Mouse (Mus musculus): ENCODE data around the gene L1td1. TPM values are rescaled to one million over a fixed set of nuclear protein-coding genes. Genes with fewer than 3 reads are reported as not detected.

The L1td1 gene
- polyA plus RNA-seq (2012), result not detected in 2 replicates

DNA sequence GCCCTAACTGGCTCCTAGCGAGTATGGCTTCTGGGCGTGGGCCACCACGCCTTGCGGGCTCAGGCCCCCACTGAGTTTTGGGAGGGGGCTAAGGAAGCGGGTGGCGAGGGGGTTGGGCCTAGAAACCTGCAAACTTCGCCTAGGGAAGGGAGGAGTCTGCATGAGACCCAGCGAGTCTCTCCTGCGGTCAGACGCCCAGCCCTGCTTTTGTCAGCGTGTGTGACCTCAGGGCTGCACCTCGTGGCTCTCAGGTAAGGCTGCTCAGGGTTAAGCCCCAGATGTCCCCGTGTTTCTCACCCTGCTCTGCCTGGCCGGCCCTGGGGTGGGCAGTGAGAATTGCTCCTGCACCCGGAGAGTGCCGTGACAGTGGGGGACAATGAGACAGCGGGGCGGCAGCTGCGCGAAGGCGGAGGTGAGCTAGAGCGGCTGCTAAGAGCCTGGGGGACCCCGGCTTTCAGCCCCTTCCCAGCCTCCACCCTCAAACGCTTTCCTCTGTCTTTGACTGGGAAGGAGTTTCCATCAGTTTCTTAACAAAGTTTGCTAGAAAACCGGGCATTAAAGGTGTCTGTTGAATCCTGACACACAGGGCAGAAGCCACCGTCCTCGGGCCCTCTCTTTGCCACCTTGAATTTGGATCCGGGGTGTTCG, at the start of gene L1td1:
TSS of gene L1td1 (plus strand) at position 145 of the 648 bp plus-strand sequence.
- no peak for TF ChIP-seq GATA1 (IDR thresholded peaks at IDR 0.05; ENCODE audit: low read length)

DNA sequence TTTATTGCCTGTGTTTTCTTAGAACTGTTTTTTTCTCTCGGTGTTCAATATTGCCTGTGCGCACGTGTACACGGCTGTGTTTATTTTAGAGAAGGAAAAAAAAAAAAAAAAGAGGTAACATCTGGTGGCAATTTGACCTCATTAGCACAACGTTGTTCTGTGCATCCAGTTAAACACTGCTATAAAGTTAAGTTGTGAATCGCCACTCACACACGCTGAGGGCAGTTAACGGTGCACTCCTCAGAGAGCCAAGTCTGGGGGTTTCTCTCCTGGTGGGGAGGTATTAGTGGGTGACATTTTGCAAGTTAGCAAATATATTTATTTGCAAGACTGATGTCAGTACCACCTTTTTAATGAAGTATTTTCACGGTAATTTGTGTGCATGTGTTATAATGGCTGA, 49.0 kb upstream of the L1td1 start:
- no peak for TF ChIP-seq GATA1 (IDR thresholded peaks at IDR 0.05; ENCODE audit: low read length)

DNA sequence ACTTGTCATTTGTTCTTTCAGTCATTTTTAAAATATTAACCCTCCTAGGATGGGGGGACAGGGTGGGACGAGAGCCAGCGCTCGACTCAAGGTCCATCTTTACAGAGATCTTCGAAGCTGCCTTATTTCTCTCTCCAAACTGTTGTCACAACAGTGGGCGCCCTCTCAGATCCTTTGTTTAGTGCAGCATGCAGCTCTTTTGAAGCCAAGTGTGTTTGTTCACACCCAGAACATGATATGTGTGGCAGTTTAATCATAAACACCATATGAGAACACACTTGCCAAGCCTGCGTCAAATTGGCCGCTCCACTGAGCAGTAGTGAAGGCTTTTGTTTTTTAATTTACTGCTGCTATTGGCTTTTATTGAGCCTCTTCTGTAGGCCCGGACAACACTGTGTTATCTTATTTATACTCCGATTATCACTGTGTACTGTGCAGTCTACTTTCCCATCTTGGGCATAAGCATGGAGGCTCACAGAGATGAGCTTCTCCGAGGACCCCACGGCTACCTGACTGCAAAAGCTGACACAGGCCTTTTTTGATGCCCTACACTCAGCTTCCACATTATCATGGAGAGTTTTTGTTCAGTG, 39.8 kb upstream of the L1td1 start:
- TF ChIP-seq GATA1 (IDR thresholded peaks at IDR 0.05; ENCODE audit: low read length), result no peak

DNA sequence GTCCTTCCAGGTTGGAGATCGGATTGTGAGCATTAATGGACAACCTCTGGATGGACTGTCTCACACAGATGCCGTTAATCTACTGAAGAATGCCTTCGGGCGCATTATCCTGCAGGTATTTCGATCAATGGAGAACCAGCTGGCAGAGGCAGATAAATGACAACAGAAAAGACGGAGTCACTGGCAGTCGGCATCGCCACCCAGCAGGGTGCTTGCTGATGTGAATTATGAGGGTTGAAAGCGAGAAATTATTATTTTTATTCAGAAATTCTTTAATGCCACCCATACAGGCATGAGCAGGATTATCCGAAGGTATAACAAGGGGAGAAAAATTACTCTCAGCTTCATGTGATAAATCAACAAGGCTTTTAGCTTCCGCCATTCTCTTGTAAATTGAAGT, 38.4 kb upstream of the L1td1 start:
- TF ChIP-seq GATA1 (IDR thresholded peaks at IDR 0.05; ENCODE audit: low read length), result no peak

DNA sequence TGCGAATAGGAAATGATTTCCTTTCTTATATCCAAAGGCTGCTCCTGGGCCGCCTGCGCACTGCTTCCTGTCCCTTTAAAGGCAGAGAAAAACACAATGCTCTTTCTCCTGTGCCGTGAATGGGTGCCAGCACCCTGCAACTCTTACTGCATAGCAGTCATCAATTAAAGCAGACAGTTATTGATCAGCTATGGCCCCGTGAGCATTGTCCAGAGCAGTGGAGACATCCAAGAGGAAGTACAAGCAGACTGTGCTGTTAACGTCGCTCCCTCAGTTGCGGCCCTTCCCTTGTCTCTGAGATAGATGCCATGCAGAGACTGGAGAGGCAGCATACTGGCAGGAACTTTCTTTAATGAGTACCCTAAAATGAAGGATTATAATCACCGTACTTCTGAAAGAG, 38.0 kb upstream of the L1td1 start:
- no peak for TF ChIP-seq GATA1 (IDR thresholded peaks at IDR 0.05; ENCODE audit: low read length)

DNA sequence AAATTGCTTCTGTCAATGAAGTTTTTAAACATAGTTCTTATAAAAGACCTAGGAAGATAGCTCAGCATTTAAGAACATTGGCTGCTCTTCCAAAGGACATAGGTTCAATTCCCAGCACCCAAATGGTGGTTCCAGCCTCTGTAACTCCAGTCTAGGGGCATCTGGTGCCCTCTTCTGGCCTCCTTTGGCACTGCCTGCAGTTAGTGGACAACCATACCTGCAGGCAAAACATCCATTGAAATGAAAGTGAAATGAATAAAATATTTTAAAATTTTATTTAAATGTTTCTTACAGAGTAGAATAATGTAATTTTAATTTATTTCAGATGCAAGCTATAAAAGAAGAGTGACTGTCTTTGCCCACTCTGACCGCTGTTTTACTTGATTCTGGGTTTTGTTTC, 36.5 kb upstream of the L1td1 start:
- TF ChIP-seq GATA1 (IDR thresholded peaks at IDR 0.05; ENCODE audit: low read length), result no peak

DNA sequence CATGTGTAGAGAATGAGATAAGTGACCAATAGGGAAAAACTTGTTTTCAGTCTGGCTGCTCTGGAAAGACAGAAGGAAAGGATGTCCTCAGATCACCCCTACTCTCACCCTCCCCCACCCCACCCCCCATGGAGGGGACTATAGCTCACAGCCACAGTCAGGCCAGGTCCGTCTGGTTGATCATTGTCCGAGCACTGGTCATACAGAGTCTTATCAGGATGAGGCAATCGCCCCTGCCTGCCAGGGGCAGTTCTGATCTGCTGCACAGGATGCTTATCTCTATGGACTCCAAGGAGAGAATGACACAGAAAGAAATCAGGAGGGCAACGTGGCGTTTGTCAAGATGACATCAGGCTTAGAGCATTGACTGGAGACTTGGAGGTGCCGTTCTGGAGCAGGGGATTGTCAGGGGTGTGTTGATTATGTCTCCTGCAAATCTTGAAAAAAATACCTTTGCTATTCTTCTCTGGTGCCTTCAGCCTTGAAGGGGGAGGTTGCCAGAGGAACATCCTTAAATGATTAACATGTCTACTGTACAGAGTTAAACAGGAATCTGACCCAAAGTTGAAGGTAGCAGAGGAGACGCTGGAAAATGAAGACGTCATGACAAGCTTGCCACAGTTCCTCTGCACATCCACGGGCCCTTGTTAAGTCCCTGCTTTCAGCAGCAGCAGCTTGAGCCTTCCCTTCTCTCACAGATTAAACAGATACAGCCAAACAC, 32.9 kb upstream of the L1td1 start:
- TF ChIP-seq GATA1 (IDR thresholded peaks at IDR 0.05; ENCODE audit: low read length), result no peak

DNA sequence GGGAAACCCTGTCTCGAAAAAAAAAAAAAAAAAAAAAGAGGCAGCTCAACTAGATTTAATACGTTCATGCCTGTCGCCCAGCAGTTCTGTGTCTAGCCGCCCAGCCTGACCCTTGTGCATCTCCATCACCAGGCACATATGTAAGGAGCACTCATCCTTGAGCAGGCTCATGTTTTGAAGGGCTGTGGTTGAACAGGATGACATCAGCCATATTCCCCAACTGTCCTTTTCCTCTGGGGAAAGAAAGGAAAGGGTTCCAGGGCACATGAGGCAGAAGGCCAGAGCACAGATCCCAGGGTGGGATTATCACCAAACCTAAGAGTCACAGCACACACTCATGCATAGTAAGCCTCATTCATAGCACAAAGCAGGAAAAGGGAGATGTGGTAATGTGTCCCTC, 28.6 kb upstream of the L1td1 start:
- no peak for TF ChIP-seq GATA1 (IDR thresholded peaks at IDR 0.05; ENCODE audit: low read length)

DNA sequence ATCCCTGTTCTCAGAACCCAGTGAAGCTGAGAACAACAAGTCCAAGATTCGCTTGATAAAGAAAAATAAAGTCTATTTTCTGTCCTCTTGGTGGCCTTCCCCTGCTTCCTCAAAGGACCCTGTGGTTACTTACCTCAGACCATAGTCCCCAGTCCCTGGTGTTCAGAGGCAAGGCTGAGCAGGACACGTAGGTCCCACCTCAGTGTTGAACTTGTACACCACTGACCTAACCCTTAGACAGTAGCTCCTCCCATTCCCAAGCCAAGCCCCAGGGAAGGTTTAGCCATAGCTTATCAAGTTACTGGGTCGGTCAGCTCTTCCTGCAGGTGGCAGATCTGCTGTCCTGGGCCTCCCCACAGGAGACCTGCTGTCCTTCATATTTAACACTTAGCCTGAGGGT, 27.6 kb upstream of the L1td1 start:
- no peak for TF ChIP-seq GATA1 (IDR thresholded peaks at IDR 0.05; ENCODE audit: low read length)

DNA sequence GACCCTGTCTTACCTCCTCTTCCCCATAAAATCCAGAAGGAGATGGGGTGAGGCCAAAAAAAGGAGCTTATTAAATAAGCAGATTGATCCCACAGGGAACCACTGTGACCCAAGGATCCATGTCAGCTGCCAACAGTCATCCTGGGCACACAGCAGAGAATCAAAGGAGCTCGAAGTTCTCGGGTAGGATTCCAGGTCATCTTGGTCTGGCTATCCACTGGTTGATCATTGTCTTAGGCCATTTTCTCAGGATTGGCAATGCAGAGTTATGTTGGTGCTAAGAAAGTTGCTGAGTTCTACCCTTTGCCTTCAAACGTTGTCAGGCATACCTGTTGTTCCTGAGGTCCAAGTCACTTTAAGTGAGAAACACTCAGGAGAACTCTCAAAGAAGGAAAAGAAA, 26.4 kb upstream of the L1td1 start:
- TF ChIP-seq GATA1 (IDR thresholded peaks at IDR 0.05; ENCODE audit: low read length), result no peak

DNA sequence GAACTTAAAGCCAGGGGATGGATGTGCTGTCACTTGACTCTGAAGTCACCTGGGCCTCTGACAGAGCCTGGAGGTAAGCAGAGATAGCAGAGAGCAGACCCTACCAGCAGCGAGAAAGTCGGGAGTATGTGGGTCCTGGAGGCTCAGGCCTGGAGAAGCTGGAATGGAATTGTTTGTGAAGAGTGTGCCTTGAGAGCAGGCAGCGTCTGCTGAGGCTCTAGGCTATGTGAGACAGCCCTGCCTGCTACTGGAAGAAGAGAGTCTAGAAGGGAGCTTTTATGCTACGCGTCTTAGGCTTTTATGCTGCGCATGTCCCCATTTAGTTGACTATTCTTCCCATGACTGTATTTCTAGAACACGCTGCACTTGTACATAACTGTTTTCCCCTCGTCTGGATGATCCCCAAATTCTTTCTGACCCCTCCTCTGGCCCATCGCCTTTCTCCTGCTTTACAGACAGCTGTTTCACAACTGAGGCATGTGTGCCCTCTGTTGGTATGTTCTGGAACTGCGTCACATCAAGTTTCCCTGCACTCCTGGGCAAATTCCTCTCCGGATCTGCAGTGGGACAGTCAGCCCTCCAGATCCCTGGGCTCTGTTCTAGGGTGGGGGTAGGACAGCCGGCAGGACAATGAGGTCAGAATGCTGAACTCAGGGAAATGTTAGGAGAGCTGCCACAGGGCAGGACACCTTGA, 24.2 kb upstream of the L1td1 start:
- no peak for TF ChIP-seq GATA1 (IDR thresholded peaks at IDR 0.05; ENCODE audit: low read length)

DNA sequence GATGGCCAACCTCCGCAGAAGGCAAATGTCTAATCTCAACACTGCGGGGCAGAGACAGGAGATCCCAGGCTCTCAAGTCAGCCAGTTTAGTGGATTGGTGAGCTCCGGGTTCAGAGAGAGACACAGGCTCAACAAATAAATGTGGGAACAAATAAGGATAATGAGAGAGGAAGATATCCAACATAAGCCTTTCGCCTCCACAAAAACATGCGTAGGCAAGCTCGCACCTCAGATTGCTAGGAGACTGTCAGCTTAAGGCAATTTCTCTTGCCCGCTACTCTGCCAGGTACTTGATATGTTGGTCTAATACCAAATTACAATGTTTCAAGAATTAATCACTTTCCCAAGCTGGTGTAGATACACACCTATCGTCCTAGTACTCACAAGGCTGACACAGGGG, 15.6 kb upstream of the L1td1 start:
- TF ChIP-seq GATA1 (IDR thresholded peaks at IDR 0.05; ENCODE audit: low read length), result no peak

DNA sequence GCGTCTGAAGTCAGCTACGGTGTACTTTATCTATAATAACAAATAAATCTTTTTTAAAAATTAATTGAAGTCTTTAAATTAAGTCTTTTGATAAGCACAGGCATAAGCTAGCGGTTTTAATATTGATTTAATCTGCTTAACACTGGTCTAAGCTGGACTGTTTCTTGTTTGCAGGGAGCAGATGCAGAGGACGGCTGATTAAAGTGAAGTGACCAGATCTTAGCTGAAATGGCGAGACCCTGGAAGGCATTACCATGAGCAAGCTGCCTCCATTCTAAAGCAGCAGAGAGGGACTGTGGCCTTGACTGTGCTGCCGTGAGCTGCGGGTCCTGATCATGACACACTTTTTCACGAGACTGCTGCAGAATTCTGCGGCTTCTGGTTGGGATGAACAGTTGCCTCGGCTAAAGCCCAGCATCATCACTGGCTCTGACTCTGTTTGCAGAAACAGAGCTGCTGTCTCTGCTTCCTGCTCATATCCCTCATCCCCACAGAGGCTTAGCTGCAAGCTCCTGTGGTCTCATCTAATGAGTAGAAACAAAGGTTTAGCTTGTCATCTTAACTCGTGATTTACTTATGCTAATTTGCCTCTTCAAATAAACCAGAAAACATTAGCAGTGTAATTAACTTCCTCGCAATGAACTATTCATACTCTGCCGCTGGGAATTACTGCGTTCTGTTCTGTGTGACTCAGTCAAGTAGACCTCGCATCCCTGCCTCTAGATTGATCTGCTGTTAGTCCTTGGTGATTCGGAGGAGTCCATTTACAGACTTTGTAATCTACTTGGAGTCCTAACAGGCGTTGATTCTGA, 8.6 kb upstream of the L1td1 start:
- no peak for TF ChIP-seq GATA1 (IDR thresholded peaks at IDR 0.05; ENCODE audit: low read length)

DNA sequence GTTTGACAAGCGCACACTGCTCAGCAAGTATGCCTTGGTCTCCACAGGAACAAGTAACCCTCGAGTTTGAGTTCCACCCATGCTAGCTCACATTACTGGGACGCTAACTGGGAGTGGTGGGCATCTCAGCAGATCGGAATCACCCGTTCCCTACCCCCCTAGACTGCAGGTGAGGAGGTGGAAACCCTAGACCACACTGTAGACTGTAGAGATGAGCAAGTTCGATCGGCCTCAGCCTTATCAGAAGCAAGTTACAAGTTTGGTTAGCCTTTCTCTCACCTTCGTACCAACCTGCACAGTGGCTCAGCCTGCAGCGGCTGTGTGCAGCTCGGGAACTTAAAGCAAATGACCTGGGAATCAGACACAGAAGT, 8.0 kb upstream of the L1td1 start:
- no peak for TF ChIP-seq GATA1 (IDR thresholded peaks at IDR 0.05; ENCODE audit: low read length)

DNA sequence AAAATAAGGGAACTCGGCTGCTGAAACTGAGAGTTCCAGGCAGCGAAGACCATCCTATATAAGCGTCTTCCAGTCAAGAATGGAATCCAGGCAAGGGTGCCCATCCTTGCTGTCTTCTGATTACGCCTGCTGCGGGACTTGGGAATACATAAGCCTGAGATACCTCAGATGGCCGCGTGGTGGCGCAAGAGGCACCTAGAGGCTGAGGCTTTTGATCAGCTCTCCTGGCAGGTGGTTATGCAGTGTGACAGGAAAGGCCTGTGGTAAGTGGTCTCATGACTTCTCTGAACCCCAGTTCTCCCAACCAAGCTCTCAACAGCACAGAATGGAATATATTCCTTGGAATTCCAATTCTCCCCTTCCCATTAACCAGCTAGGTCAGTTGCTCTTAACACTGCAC, 4.1 kb upstream of the L1td1 start:
- no peak for TF ChIP-seq GATA1 (IDR thresholded peaks at IDR 0.05; ENCODE audit: low read length)

DNA sequence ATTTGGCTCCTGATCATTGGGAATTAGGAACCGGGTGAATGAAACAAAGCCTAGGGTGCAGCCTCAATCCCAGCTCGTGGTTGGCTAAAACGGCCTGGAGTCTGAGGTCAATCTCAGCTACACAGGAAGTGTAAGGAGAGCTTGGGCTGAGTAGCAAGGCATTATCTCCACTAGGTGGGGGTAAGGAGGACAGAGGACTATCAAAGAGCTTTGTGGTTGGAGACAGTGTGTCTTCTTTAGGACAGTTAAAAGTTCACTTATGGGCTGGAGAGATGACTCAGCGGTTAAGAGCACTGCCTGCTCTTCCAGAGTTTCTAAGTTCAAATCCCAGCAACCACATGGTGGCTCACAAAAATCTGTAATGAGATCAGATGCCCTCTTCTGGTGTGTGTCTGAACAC, 1.1 kb upstream of the L1td1 start:
- TF ChIP-seq GATA1 (IDR thresholded peaks at IDR 0.05; ENCODE audit: low read length), result no peak

Measured in G1E-ER4 (cell line).